Mouse (Mus musculus): Measurements from ENCODE around the gene A930002H24Rik. TPM values are rescaled to one million over a fixed set of nuclear protein-coding genes. Genes with fewer than 3 reads are reported as not detected.
"Not testable (repeated sequence)": the region's sequence is repeated elsewhere in the genome, so short reads cannot be mapped to it uniquely, and the experiment has no call there.

Gene A930002H24Rik
- polyA plus RNA-seq, 1 experiment from 2014 or later: 3.0 TPM

- Histone ChIP-seq H3K27ac (replicated peaks) (no peak overlapping the region), H3K9ac (replicated peaks) (no peak overlapping the region), H3K4me1 (peaks cover 13% of the 10 kb centered on the region), H3K9me3 (no peaks in the 10 kb centered on the region), H3K36me3 (no peaks in the 10 kb centered on the region), H3K4me3 (no peak overlapping the region), H3K27me3 (peaks cover 9% of the 10 kb centered on the region), H3K4me2 (replicated peaks) (no peak overlapping the region)
- 60% methylated on average over 4 of the region's 4 CpGs for WGBS
- ATAC-seq (ENCODE audit: low FRiP score, low read depth): no peak
Measured at GRCm38 (mm10) chr17:63860988-63861387, 2.6 kb downstream of the A930002H24Rik start.

DNA sequence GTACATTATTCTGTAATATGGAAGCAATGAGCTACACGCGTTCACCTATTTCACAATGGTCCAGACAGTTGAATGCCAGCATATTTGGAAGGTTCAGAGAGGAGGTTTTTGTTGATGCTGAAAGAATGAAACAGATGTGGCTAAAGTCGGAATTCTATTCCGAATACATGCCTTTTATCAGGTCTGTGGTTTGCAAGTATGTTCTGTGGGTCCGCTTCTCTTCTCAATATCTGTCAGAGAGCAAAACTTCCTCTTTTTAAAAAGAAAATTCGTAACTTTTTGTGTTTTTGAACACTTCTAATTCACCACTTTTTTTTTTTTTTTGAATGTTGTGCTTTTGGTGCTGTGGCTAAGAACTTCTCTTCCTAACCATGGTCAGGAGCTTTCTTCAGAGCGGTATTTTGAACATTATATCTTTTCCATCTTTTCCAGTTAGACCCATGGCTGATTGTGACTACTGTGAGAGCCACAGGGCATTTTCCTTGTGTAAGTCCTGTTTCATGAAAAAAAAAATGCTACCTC, 6.5 kb downstream of the A930002H24Rik start:
- Histone ChIP-seq H3K27me3 (peaks cover 9% of the 10 kb centered on the region), H3K4me3 (no peak overlapping the region), H3K4me2 (replicated peaks) (no peak overlapping the region), H3K9ac (replicated peaks) (no peak overlapping the region), H3K4me1 (0 out of 2 replicates have a peak, but pooled peaks cover 3% of the 10 kb centered on the region), H3K36me3 (no peaks in the 10 kb centered on the region), H3K27ac (replicated peaks) (no peak overlapping the region), H3K9me3 (no peaks in the 10 kb centered on the region)
- ATAC-seq (ENCODE audit: low FRiP score, low read depth): no peak
- 91% methylated on average over 7 of the region's 7 CpGs for WGBS

GRCm38 (mm10) chr17:63850016-63850415, 13.6 kb downstream of the A930002H24Rik start:
- no peak; the same call in 1 of the 2 replicates for ATAC-seq (ENCODE audit: low FRiP score, low read depth)
- WGBS: 85% methylated on average over 9 of the region's 9 CpGs
- Histone ChIP-seq H3K4me1 (no peaks in the 10 kb centered on the region), H3K36me3 (no peaks in the 10 kb centered on the region), H3K9me3 (no peaks in the 10 kb centered on the region), H3K4me2 (replicated peaks) (peak overlapping the region; percentile 57), H3K9ac (replicated peaks) (no peak overlapping the region), H3K4me3 (0 out of 2 replicates have a peak overlapping the region, but pooled peaks have one; percentile 64), H3K27me3 (no peaks in the 10 kb centered on the region), H3K27ac (replicated peaks) (no peak overlapping the region)

- H3K9me3 ChIP-seq: no peaks in the 10 kb centered on the region
- peak overlapping the region; percentile 57 for H3K4me2 ChIP-seq (replicated peaks)
- peak; percentile 100 for ATAC-seq (ENCODE audit: low FRiP score, low read depth)
- peak overlapping the region; percentile 64 for H3K4me3 ChIP-seq
- H3K27me3 ChIP-seq: no peaks in the 10 kb centered on the region
- under 1% methylated on average over 22 of the region's 22 CpGs for WGBS
- peak overlapping the region; percentile 73 for H3K9ac ChIP-seq (replicated peaks)
- no peaks in the 10 kb centered on the region for H3K4me1 ChIP-seq
- H3K27ac ChIP-seq (replicated peaks): peak overlapping the region; percentile 36
- no peaks in the 10 kb centered on the region for H3K36me3 ChIP-seq
Measured at GRCm38 (mm10) chr17:63849566-63849965, 14.0 kb downstream of the A930002H24Rik start.

DNA sequence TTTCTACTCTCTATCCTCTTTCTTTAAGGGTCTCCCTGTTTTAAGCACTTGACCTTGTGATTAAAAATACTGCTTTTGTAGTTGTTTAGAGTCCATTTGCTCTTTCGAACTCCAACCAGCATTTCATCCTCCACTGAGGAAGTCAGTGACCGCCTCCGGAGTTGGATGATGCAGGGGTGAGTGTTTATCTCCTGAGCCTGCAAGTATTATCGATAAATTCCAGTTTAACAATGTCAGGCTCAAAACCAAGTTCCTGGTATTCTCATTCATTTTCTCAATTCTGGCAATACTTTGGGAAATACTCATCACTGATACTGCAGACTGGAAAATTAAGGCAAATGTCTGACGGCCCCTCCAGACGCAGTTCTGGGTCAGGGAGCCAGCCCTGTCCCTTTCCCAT, 14.4 kb downstream of the A930002H24Rik start:
- Histone ChIP-seq H3K4me3 (peak overlapping the region; percentile 64), H3K36me3 (no peaks in the 10 kb centered on the region), H3K4me1 (no peaks in the 10 kb centered on the region), H3K27me3 (no peaks in the 10 kb centered on the region), H3K4me2 (replicated peaks) (peak overlapping the region; percentile 57), H3K9me3 (no peaks in the 10 kb centered on the region), H3K27ac (replicated peaks) (peak overlapping the region; percentile 36), H3K9ac (replicated peaks) (peak overlapping the region; percentile 73)
- WGBS: 6% methylated on average over 6 of the region's 6 CpGs
- ATAC-seq (ENCODE audit: low FRiP score, low read depth): peak; percentile 39

- H3K4me1 ChIP-seq; ATAC-seq (ENCODE audit: low FRiP score, low read depth); H3K27ac ChIP-seq (replicated peaks); H3K4me3 ChIP-seq; H3K4me2 ChIP-seq (replicated peaks); H3K9me3 ChIP-seq; H3K27me3 ChIP-seq; H3K9ac ChIP-seq (replicated peaks); H3K36me3 ChIP-seq: not testable (repeated sequence)
- WGBS: 95% methylated on average over 3 of the region's 3 CpGs
Measured at GRCm38 (mm10) chr17:63845766-63846165, 17.8 kb downstream of the A930002H24Rik start.

- Histone ChIP-seq H3K4me2 (replicated peaks) (no peak overlapping the region), H3K27me3 (no peaks in the 10 kb centered on the region), H3K4me1 (no peaks in the 10 kb centered on the region), H3K36me3 (no peaks in the 10 kb centered on the region), H3K4me3 (no peak overlapping the region), H3K9me3 (no peaks in the 10 kb centered on the region), H3K9ac (replicated peaks) (no peak overlapping the region), H3K27ac (replicated peaks) (no peak overlapping the region)
- WGBS: 84% methylated on average over 5 of the region's 5 CpGs
- ATAC-seq (ENCODE audit: low FRiP score, low read depth): no peak
Measured at GRCm38 (mm10) chr17:63844936-63845335, 18.7 kb downstream of the A930002H24Rik start.

DNA sequence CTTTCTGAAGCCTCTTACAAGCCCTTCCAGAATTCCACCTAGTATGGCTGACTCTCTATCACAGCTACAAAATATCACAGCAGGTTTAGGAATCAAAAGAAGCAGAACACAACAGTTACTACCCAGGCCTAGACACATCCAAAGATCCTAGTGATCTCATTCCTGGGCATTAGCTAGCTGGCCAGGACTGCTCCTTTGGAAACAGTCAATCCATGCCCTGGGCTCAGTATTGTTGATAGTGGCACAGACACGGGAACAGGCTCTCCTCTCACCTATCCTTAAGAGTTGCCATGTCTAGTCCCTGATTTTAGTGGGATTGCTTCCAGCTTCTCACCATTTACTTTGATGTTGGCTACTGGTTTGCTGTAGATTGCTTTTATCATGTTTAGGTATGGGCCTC, 21.4 kb downstream of the A930002H24Rik start:
- H3K36me3 ChIP-seq: no peaks in the 10 kb centered on the region
- 90% methylated on average over 1 of the region's 1 CpGs for WGBS
- no peaks in the 10 kb centered on the region for H3K9me3 ChIP-seq
- H3K27me3 ChIP-seq: no peaks in the 10 kb centered on the region
- H3K4me1 ChIP-seq: no peaks in the 10 kb centered on the region
- H3K9ac ChIP-seq (replicated peaks): no peak overlapping the region
- no peak overlapping the region for H3K27ac ChIP-seq (replicated peaks)
- no peak for ATAC-seq (ENCODE audit: low FRiP score, low read depth)
- H3K4me2 ChIP-seq (replicated peaks): no peak overlapping the region
- H3K4me3 ChIP-seq: no peak overlapping the region

DNA sequence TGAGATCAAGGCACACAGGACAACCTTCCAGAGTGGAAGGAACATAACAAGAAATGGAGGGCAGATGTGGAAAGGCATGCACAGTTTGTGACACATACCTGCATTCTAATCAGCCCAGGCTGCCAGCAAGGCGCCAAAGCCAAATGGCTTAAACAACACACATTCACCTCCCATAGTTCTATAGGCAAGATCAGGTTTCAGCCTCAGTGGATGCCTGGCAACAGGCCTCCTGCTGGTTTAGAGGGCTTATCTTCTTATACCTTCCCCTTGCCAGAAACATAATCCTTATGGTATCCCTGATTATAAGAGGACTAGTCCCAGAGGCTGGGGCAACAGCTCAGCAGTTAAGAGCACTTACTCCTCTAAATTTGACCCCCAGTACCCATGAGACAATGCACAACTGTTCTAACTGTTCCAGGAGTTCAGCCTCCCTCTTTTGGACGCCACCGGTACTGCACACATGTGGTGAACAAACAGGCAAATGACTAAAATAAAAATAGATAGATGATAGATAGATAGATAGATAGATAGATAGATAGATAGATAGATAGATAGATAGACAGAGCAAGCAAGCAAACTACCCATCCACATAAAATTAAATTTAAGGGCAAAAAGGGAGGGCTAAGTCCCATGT, 23.8 kb downstream of the A930002H24Rik start:
- H3K9me3 ChIP-seq: no peaks in the 10 kb centered on the region
- 89% methylated on average over 3 of the region's 3 CpGs for WGBS
- H3K36me3 ChIP-seq: no peaks in the 10 kb centered on the region
- ATAC-seq (ENCODE audit: low FRiP score, low read depth): no peak
- no peak overlapping the region for H3K27ac ChIP-seq (replicated peaks)
- H3K4me3 ChIP-seq: no peak overlapping the region
- no peak overlapping the region for H3K9ac ChIP-seq (replicated peaks)
- no peaks in the 10 kb centered on the region for H3K27me3 ChIP-seq
- no peaks in the 10 kb centered on the region for H3K4me1 ChIP-seq
- H3K4me2 ChIP-seq (replicated peaks): no peak overlapping the region

GRCm38 (mm10) chr17:63838144-63838543, 25.4 kb downstream of the A930002H24Rik start:
- no peaks in the 10 kb centered on the region for H3K27me3 ChIP-seq
- 91% methylated on average over 8 of the region's 8 CpGs for WGBS
- H3K4me3 ChIP-seq: no peak overlapping the region
- no peak overlapping the region for H3K9ac ChIP-seq (replicated peaks)
- no peak for ATAC-seq (ENCODE audit: low FRiP score, low read depth)
- no peaks in the 10 kb centered on the region for H3K9me3 ChIP-seq
- H3K4me1 ChIP-seq: no peaks in the 10 kb centered on the region
- H3K27ac ChIP-seq (replicated peaks): no peak overlapping the region
- H3K36me3 ChIP-seq: no peaks in the 10 kb centered on the region
- no peak overlapping the region for H3K4me2 ChIP-seq (replicated peaks)

GRCm38 (mm10) chr17:63836641-63837040, 26.9 kb downstream of the A930002H24Rik start:
- ATAC-seq (ENCODE audit: low FRiP score, low read depth): no peak
- no peak overlapping the region for H3K4me2 ChIP-seq (replicated peaks)
- no peaks in the 10 kb centered on the region for H3K36me3 ChIP-seq
- H3K27ac ChIP-seq (replicated peaks): no peak overlapping the region
- no peak overlapping the region for H3K4me3 ChIP-seq
- no peaks in the 10 kb centered on the region for H3K27me3 ChIP-seq
- no peaks in the 10 kb centered on the region for H3K9me3 ChIP-seq
- H3K9ac ChIP-seq (replicated peaks): no peak overlapping the region
- 81% methylated on average over 8 of the region's 8 CpGs for WGBS
- H3K4me1 ChIP-seq: no peaks in the 10 kb centered on the region

DNA sequence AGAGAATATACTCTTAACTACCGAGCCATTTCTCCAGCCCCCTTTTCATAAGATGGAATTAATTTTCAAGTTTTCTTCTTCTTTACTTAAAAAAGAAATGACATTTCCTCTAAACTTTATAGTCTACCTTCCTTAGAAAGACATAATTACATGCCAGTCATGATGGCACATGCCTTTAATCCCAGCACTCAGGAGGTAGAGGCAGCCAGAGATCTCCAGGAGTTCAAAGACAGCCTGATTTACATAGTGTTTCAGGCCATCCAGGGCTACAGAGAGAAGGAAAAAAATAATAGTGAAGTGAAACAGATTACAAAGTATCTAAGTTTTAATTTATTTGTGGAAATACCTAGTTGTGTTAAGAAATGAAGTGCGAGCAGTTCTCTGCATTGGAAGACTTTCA, 27.4 kb downstream of the A930002H24Rik start:
- peaks cover 3% of the 10 kb centered on the region; the same call in 1 of the 2 replicates for H3K4me1 ChIP-seq
- WGBS: 81% methylated on average over 2 of the region's 2 CpGs
- no peak for ATAC-seq (ENCODE audit: low FRiP score, low read depth)

More for the DNA sequence above, 27.4 kb downstream of the A930002H24Rik start:
- Histone ChIP-seq H3K36me3 (no peaks in the 10 kb centered on the region), H3K9ac (replicated peaks) (no peak overlapping the region), H3K4me3 (no peak overlapping the region), H3K4me2 (replicated peaks) (no peak overlapping the region), H3K27me3 (no peaks in the 10 kb centered on the region), H3K27ac (replicated peaks) (no peak overlapping the region), H3K9me3 (no peaks in the 10 kb centered on the region)

Measured in midbrain, embryonic 12.5 days (tissue).